Mouse (Mus musculus) thymus, adult 2 months (tissue): Measurements from ENCODE around the gene Gm12216.

Experiments used
- CTCF ChIP-seq: fragments of 200-500 bp; IDR thresholded peaks from 2 replicates; pipeline ENCODE4 v1.5.1; 2012; ENCODE audit warnings: mild to moderate bottlenecking, control low read depth, low read length, moderate library complexity, borderline replicate concordance; ENCODE audit not compliant: control insufficient read depth, poor library complexity, insufficient read depth; ENCODE audit errors: extremely low read depth
- POLR2A ChIP-seq: fragments of 200-500 bp; IDR thresholded peaks from 2 replicates; pipeline ENCODE4 v1.6.1; 2012; ENCODE audit warnings: mild to moderate bottlenecking, low read length, control low read depth, moderate library complexity; ENCODE audit not compliant: control insufficient read depth, poor library complexity, insufficient read depth; ENCODE audit errors: extremely low read depth

- TF ChIP-seq CTCF (no peak), POLR2A (no peak)
Observed at GRCm38 (mm10) chr11:53733824-53734223, 125.2 kb downstream of the Gm12216 start.
